Mouse (Mus musculus) right cerebral cortex, postnatal 10 days (tissue): ENCODE data around the gene Rasgrp4.
A peak's percentile ranks its signal among the peaks of the same experiment; 100 is the strongest.
"Not testable (repeated sequence)": the region's sequence is repeated elsewhere in the genome, so short reads cannot be mapped to it uniquely, and the experiment has no call there.

Experiments
- DNase-seq, 2 experiments: peaks; one replicate each; pipeline ENCODE4 v3.0.0; 2021; ENCODE audit warnings: low spot score in 2 of 2

The Rasgrp4 gene

GRCm38 (mm10) chr7:29134693-29135386, at the start of gene Rasgrp4:
Gene Rasgrp4 (plus strand): TSS chr7:29134851.
- DNase-seq, result peak; percentile 50 to 58

- no peak for DNase-seq
Measured at GRCm38 (mm10) chr7:29085981-29086380, 48.7 kb upstream of the Rasgrp4 start.

- no peak for DNase-seq
Measured at GRCm38 (mm10) chr7:29086902-29087301, 47.7 kb upstream of the Rasgrp4 start.

- DNase-seq, result peak; percentile 51 to 68
Measured at GRCm38 (mm10) chr7:29088817-29089216, 45.8 kb upstream of the Rasgrp4 start.

GRCm38 (mm10) chr7:29097131-29097530, 37.5 kb upstream of the Rasgrp4 start:
- no peak for DNase-seq

- no peak for DNase-seq
Measured at GRCm38 (mm10) chr7:29101286-29102017, 33.2 kb upstream of the Rasgrp4 start.

GRCm38 (mm10) chr7:29108992-29109955, 25.4 kb upstream of the Rasgrp4 start:
- peak; percentile 74 to 77 for DNase-seq

- DNase-seq, result no peak
Measured at GRCm38 (mm10) chr7:29118142-29118851, 16.4 kb upstream of the Rasgrp4 start.

- DNase-seq, result no peak
Measured at GRCm38 (mm10) chr7:29119526-29119925, 15.1 kb upstream of the Rasgrp4 start.

- no peak for DNase-seq
Measured at GRCm38 (mm10) chr7:29122821-29123220, 11.8 kb upstream of the Rasgrp4 start.

- no peak for DNase-seq
Measured at GRCm38 (mm10) chr7:29123531-29124358, 10.9 kb upstream of the Rasgrp4 start.

- no peak for DNase-seq
Measured at GRCm38 (mm10) chr7:29124970-29125369, 9.7 kb upstream of the Rasgrp4 start, which contains the start of gene Ryr1. Gene Ryr1 (minus strand): TSS chr7:29125179.

GRCm38 (mm10) chr7:29126173-29126915, 8.3 kb upstream of the Rasgrp4 start:
- DNase-seq, result no peak

GRCm38 (mm10) chr7:29128725-29129124, 5.9 kb upstream of the Rasgrp4 start:
- DNase-seq, result no peak

GRCm38 (mm10) chr7:29134230-29134629, 421 bp upstream of the Rasgrp4 start:
- no peak for DNase-seq

GRCm38 (mm10) chr7:29137429-29137828, 2.8 kb downstream of the Rasgrp4 start:
- DNase-seq, result no peak

GRCm38 (mm10) chr7:29139237-29139636, 4.6 kb downstream of the Rasgrp4 start:
- DNase-seq, result not testable (repeated sequence)

- no peak for DNase-seq
Measured at GRCm38 (mm10) chr7:29141416-29141815, 6.8 kb downstream of the Rasgrp4 start.

- DNase-seq, result no peak
Measured at GRCm38 (mm10) chr7:29144006-29144405, 9.4 kb downstream of the Rasgrp4 start.
